Mouse (Mus musculus): Measurements from ENCODE around the gene Osbpl6. TPM values are rescaled to one million over a fixed set of nuclear protein-coding genes. Genes with fewer than 3 reads are reported as not detected.

Osbpl6 gene
- total RNA-seq, 2 experiments from 2014 or later: 65.8 to 74.5 TPM

- DNase-seq: peak; percentile 24 to 27
Measured at GRCm38 (mm10) chr2:76504122-76504839, 98.0 kb downstream of the Osbpl6 start.

GRCm38 (mm10) chr2:76504989-76505388 is 98.7 kb downstream of the Osbpl6 start:
- DNase-seq: no peak

GRCm38 (mm10) chr2:76511281-76511721 is 105.0 kb downstream of the Osbpl6 start:
- peak; percentile 45 to 64 for DNase-seq

- no peak for DNase-seq
Measured at GRCm38 (mm10) chr2:76512133-76512532, 105.8 kb downstream of the Osbpl6 start.

GRCm38 (mm10) chr2:76512888-76513287 is 106.6 kb downstream of the Osbpl6 start:
- DNase-seq: no peak

GRCm38 (mm10) chr2:76513296-76513695 is 107.0 kb downstream of the Osbpl6 start:
- DNase-seq: no peak

GRCm38 (mm10) chr2:76517471-76517870 is 111.2 kb downstream of the Osbpl6 start:
- no peak for DNase-seq

GRCm38 (mm10) chr2:76518407-76519063 is 112.2 kb downstream of the Osbpl6 start:
- no peak for DNase-seq

GRCm38 (mm10) chr2:76521585-76521984 is 115.3 kb downstream of the Osbpl6 start:
- DNase-seq: no peak

GRCm38 (mm10) chr2:76524451-76524850 is 118.1 kb downstream of the Osbpl6 start:
- no peak for DNase-seq

- no peak for DNase-seq
Measured at GRCm38 (mm10) chr2:76525645-76526044, 119.3 kb downstream of the Osbpl6 start.

GRCm38 (mm10) chr2:76532490-76533126 is 126.3 kb downstream of the Osbpl6 start:
- DNase-seq: peak in 1 of 2 experiments; percentile 8

- DNase-seq: no peak
Measured at GRCm38 (mm10) chr2:76534932-76535331, 128.6 kb downstream of the Osbpl6 start.

GRCm38 (mm10) chr2:76541900-76542299 is 135.6 kb downstream of the Osbpl6 start:
- DNase-seq: no peak

GRCm38 (mm10) chr2:76542921-76543320 is 136.6 kb downstream of the Osbpl6 start:
- DNase-seq: no peak

GRCm38 (mm10) chr2:76545539-76545938 is 139.2 kb downstream of the Osbpl6 start:
- DNase-seq: no peak

GRCm38 (mm10) chr2:76548171-76548570 is 141.9 kb downstream of the Osbpl6 start:
- DNase-seq: no peak

- DNase-seq: no peak
Measured at GRCm38 (mm10) chr2:76548836-76549235, 142.5 kb downstream of the Osbpl6 start.

GRCm38 (mm10) chr2:76549316-76549715 is 143.0 kb downstream of the Osbpl6 start:
- no peak for DNase-seq

- no peak for DNase-seq
Measured at GRCm38 (mm10) chr2:76555852-76556558, 149.7 kb downstream of the Osbpl6 start.

GRCm38 (mm10) chr2:76560146-76560545 is 153.8 kb downstream of the Osbpl6 start:
- DNase-seq: no peak

GRCm38 (mm10) chr2:76563862-76564261 is 157.6 kb downstream of the Osbpl6 start:
- no peak for DNase-seq
